Mouse (Mus musculus): ENCODE measurements at regions not wholly inside any gene's neighbourhood (a gene's known extent, or its start where the extent isn't known, plus 50 kb on each side); places are given as distances from the start of the nearest gene placed in this dataset.

DNA sequence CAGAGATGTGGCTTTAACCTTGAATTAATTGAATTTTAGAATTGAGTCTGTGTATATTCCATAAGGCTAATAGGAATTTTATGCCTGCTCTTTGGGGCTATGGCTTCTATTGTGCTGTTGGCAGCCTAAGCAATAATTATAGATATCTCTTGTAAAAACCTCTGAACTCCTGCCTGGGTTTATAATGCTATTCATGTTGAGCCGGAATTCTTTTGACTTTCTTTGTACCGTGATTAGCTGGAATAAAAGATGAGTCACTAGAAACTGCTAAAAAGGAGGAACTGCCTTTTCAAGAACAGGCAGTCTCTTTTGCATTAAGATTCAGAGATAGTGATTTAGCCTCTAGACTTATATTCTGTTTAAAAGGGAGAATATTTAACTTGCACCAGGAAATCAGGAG, 71.4 kb downstream of the Pabpc6 start:
- no peak for TF ChIP-seq CTCF (IDR thresholded peaks at IDR 0.05; ENCODE audit: low read depth)
- TF ChIP-seq EP300 (IDR thresholded peaks at IDR 0.05; ENCODE audit: low read depth): no peak

Data from liver, postnatal 0 days (tissue).